Mouse (Mus musculus): Measurements from ENCODE around the gene Phf3. TPM values are rescaled to one million over a fixed set of nuclear protein-coding genes. Genes with fewer than 3 reads are reported as not detected.
"Not testable (repeated sequence)": the region's sequence is repeated elsewhere in the genome, so short reads cannot be mapped to it uniquely, and the experiment has no call there.

Gene Phf3
- total and polyA plus RNA-seq, 2 experiments from 2014 or later, result 34.9 to 57.7 TPM

GRCm38 (mm10) chr1:30903480-30904218 is 29.9 kb upstream of the Phf3 start:
- ATAC-seq (ENCODE audit: low FRiP score) (no peak), DNase-seq (ENCODE audit: low spot score) (no peak)
- no peak overlapping the region for H3K27ac ChIP-seq (ENCODE audit: low read depth, low read length)
- TF ChIP-seq CTCF (IDR thresholded peaks at IDR 0.05), result no peak
- 81% methylated on average over 3 of the region's 3 CpGs for WGBS
- no peak overlapping the region for H3K4me3 ChIP-seq (ENCODE audit: low read depth, low read length)
- H3K4me1 ChIP-seq (ENCODE audit: insufficient read depth, low read length), result no peaks in the 10 kb centered on the region
- H3K9me3 ChIP-seq (ENCODE audit: low read length), result no peaks in the 10 kb centered on the region
- H3K9ac ChIP-seq (replicated peaks; ENCODE audit: low read length, poor library complexity, severe bottlenecking), result no peak overlapping the region
- no peak overlapping the region for H3K4me2 ChIP-seq (ENCODE audit: low read depth, low read length, poor library complexity, severe bottlenecking)
- H3K36me3 ChIP-seq (ENCODE audit: insufficient read depth, low read length), result no peaks in the 10 kb centered on the region
- no peaks in the 10 kb centered on the region for H3K27me3 ChIP-seq (ENCODE audit: insufficient read depth, low read length)

- Histone ChIP-seq H3K27me3 (ENCODE audit: insufficient read depth, low read length) (no peaks in the 10 kb centered on the region), H3K27ac (ENCODE audit: low read depth, low read length) (no peak overlapping the region), H3K9me3 (ENCODE audit: low read length) (no peaks in the 10 kb centered on the region), H3K4me3 (ENCODE audit: low read depth, low read length) (no peak overlapping the region), H3K4me2 (ENCODE audit: low read depth, low read length, poor library complexity, severe bottlenecking) (no peak overlapping the region), H3K36me3 (ENCODE audit: insufficient read depth, low read length) (no peaks in the 10 kb centered on the region), H3K9ac (replicated peaks; ENCODE audit: low read length, poor library complexity, severe bottlenecking) (no peak overlapping the region), H3K4me1 (ENCODE audit: insufficient read depth, low read length) (no peaks in the 10 kb centered on the region)
- 87% methylated on average over 2 of the region's 2 CpGs for WGBS
- DNase-seq (ENCODE audit: low spot score) (no peak), ATAC-seq (ENCODE audit: low FRiP score) (no peak)
- TF ChIP-seq CTCF (IDR thresholded peaks at IDR 0.05), result no peak
Measured at GRCm38 (mm10) chr1:30898691-30899090, 25.0 kb upstream of the Phf3 start.

- not testable (repeated sequence) for ATAC-seq (ENCODE audit: low FRiP score); H3K27me3 ChIP-seq (ENCODE audit: insufficient read depth, low read length); H3K36me3 ChIP-seq (ENCODE audit: insufficient read depth, low read length); H3K9me3 ChIP-seq (ENCODE audit: low read length); H3K4me1 ChIP-seq (ENCODE audit: insufficient read depth, low read length); H3K27ac ChIP-seq (ENCODE audit: low read depth, low read length); H3K9ac ChIP-seq (replicated peaks; ENCODE audit: low read length, poor library complexity, severe bottlenecking); H3K4me2 ChIP-seq (ENCODE audit: low read depth, low read length, poor library complexity, severe bottlenecking); DNase-seq (ENCODE audit: low spot score); H3K4me3 ChIP-seq (ENCODE audit: low read depth, low read length)
Measured at GRCm38 (mm10) chr1:30895366-30895765, 21.6 kb upstream of the Phf3 start.

- not testable (repeated sequence) for H3K27ac ChIP-seq (ENCODE audit: low read depth, low read length); H3K27me3 ChIP-seq (ENCODE audit: insufficient read depth, low read length); DNase-seq (ENCODE audit: low spot score); ATAC-seq (ENCODE audit: low FRiP score); H3K36me3 ChIP-seq (ENCODE audit: insufficient read depth, low read length); H3K9me3 ChIP-seq (ENCODE audit: low read length); H3K4me2 ChIP-seq (ENCODE audit: low read depth, low read length, poor library complexity, severe bottlenecking); H3K9ac ChIP-seq (replicated peaks; ENCODE audit: low read length, poor library complexity, severe bottlenecking); H3K4me3 ChIP-seq (ENCODE audit: low read depth, low read length); H3K4me1 ChIP-seq (ENCODE audit: insufficient read depth, low read length)
- WGBS, result 94% methylated on average over 1 of the region's 1 CpGs
Measured at GRCm38 (mm10) chr1:30883806-30884205, 10.1 kb upstream of the Phf3 start.

- Histone ChIP-seq H3K4me2 (ENCODE audit: low read depth, low read length, poor library complexity, severe bottlenecking) (no peak overlapping the region), H3K4me3 (ENCODE audit: low read depth, low read length) (no peak overlapping the region), H3K36me3 (ENCODE audit: insufficient read depth, low read length) (no peaks in the 10 kb centered on the region), H3K9me3 (ENCODE audit: low read length) (no peaks in the 10 kb centered on the region), H3K4me1 (ENCODE audit: insufficient read depth, low read length) (no peaks in the 10 kb centered on the region; the same call in 1 of the 2 replicates), H3K27me3 (ENCODE audit: insufficient read depth, low read length) (no peaks in the 10 kb centered on the region), H3K9ac (replicated peaks; ENCODE audit: low read length, poor library complexity, severe bottlenecking) (no peak overlapping the region), H3K27ac (ENCODE audit: low read depth, low read length) (no peak overlapping the region)
- no peak for TF ChIP-seq CTCF (IDR thresholded peaks at IDR 0.05)
- no peak for ATAC-seq (ENCODE audit: low FRiP score)
- no peak for DNase-seq (ENCODE audit: low spot score)
Measured at GRCm38 (mm10) chr1:30875746-30876145, 2.0 kb upstream of the Phf3 start.

- DNase-seq (ENCODE audit: low spot score), result no peak
- no peak for TF ChIP-seq CTCF (IDR thresholded peaks at IDR 0.05)
- Histone ChIP-seq H3K4me1 (ENCODE audit: insufficient read depth, low read length) (no peaks in the 10 kb centered on the region; the same call in 1 of the 2 replicates), H3K4me3 (ENCODE audit: low read depth, low read length) (peak overlapping the region; percentile 85), H3K27ac (ENCODE audit: low read depth, low read length) (peak overlapping the region; percentile 99), H3K9me3 (ENCODE audit: low read length) (no peaks in the 10 kb centered on the region), H3K27me3 (ENCODE audit: insufficient read depth, low read length) (no peaks in the 10 kb centered on the region), H3K9ac (replicated peaks; ENCODE audit: low read length, poor library complexity, severe bottlenecking) (peak overlapping the region; percentile 97), H3K4me2 (ENCODE audit: low read depth, low read length, poor library complexity, severe bottlenecking) (peak overlapping the region; percentile 34), H3K36me3 (ENCODE audit: insufficient read depth, low read length) (no peaks in the 10 kb centered on the region)
- no peak for ATAC-seq (ENCODE audit: low FRiP score)
- WGBS, result 48% methylated on average over 15 of the region's 15 CpGs
Measured at GRCm38 (mm10) chr1:30874261-30875131, 775 bp upstream of the Phf3 start.

Measured in midbrain, postnatal 0 days (tissue).